Mouse (Mus musculus): Measurements from ENCODE around the gene Zc3h7a. TPM values are rescaled to one million over a fixed set of nuclear protein-coding genes. Genes with fewer than 3 reads are reported as not detected.

Zc3h7a gene
- polyA plus RNA-seq, 1 experiment from 2014 or later: 107 TPM

- no peak overlapping the region for H3K27ac ChIP-seq (ENCODE audit: low read length)
- H3K27me3 ChIP-seq (ENCODE audit: control insufficient read depth, insufficient read depth, low read depth, low read length): no peaks in the 10 kb centered on the region
- ATAC-seq (ENCODE audit: low read depth): no peak
- H3K9ac ChIP-seq (ENCODE audit: low read length): no peak overlapping the region
- 73% methylated on average over 10 of the region's 10 CpGs for WGBS
- H3K4me1 ChIP-seq (replicated peaks; ENCODE audit: control insufficient read depth, insufficient read depth, low read length): no peaks in the 10 kb centered on the region
- H3K36me3 ChIP-seq (ENCODE audit: control insufficient read depth, insufficient read depth, low read length): peaks cover 22% of the 10 kb centered on the region
- no peaks in the 10 kb centered on the region for H3K9me3 ChIP-seq (ENCODE audit: control insufficient read depth, low read length)
- H3K4me2 ChIP-seq (ENCODE audit: low read depth, low read length): no peak overlapping the region
- no peak overlapping the region for H3K4me3 ChIP-seq (ENCODE audit: low read length)
These were observed 85.2 kb downstream of the Zc3h7a start for GRCm38 (mm10) chr16:11090836-11091570.

GRCm38 (mm10) chr16:11086856-11087588 lies 89.2 kb downstream of the Zc3h7a start:
- Histone ChIP-seq H3K27me3 (ENCODE audit: control insufficient read depth, insufficient read depth, low read depth, low read length) (no peaks in the 10 kb centered on the region), H3K27ac (ENCODE audit: low read length) (no peak overlapping the region), H3K36me3 (ENCODE audit: control insufficient read depth, insufficient read depth, low read length) (peaks cover 37% of the 10 kb centered on the region), H3K4me3 (ENCODE audit: low read length) (no peak overlapping the region), H3K4me1 (replicated peaks; ENCODE audit: control insufficient read depth, insufficient read depth, low read length) (no peaks in the 10 kb centered on the region), H3K9ac (ENCODE audit: low read length) (no peak overlapping the region), H3K9me3 (ENCODE audit: control insufficient read depth, low read length) (no peaks in the 10 kb centered on the region), H3K4me2 (ENCODE audit: low read depth, low read length) (no peak overlapping the region)
- 80% methylated on average over 5 of the region's 5 CpGs for WGBS
- no peak for ATAC-seq (ENCODE audit: low read depth)

Small RNAs within 50 kb of the gene (microRNA-seq; reads per million reads assigned to microRNA genes)
- 66.0 reads per million, percentile 46 among the genes with 10 or more reads in this experiment for gene Gm23935

Other genes starting within 250 kb of the Zc3h7a start
- gene Snn, start 115.4 kb downstream of the Zc3h7a start, polyA plus RNA-seq (2015; fragmentation: Nextera tagmentation; extraction: Ambion mirVana): 42.9 and 46.1 TPM in 2 replicates
- 110 and 111 TPM in 2 replicates for gene Litaf, start 110.2 kb downstream of the Zc3h7a start, polyA plus RNA-seq (2015; fragmentation: Nextera tagmentation; extraction: Ambion mirVana)
- gene Txndc11, start 41.7 kb downstream of the Zc3h7a start, polyA plus RNA-seq (2015; fragmentation: Nextera tagmentation; extraction: Ambion mirVana): 30.1 and 30.8 TPM in 2 replicates
- 138 and 144 TPM in 2 replicates for gene Rsl1d1, start 26.9 kb upstream of the Zc3h7a start, polyA plus RNA-seq (2015; fragmentation: Nextera tagmentation; extraction: Ambion mirVana)
- 57.5 and 60.1 TPM in 2 replicates for gene Gspt1, start 77.9 kb upstream of the Zc3h7a start, polyA plus RNA-seq (2015; fragmentation: Nextera tagmentation; extraction: Ambion mirVana)
- not detected in 2 replicates for gene Tnfrsf17, start 137.4 kb upstream of the Zc3h7a start, polyA plus RNA-seq (2015; fragmentation: Nextera tagmentation; extraction: Ambion mirVana)
- gene Snx29, start 146.5 kb upstream of the Zc3h7a start, polyA plus RNA-seq (2015; fragmentation: Nextera tagmentation; extraction: Ambion mirVana): 11.4 and 16.2 TPM in 2 replicates